ENCODE assay signal across 11 mouse cellular contexts in the genomic region with DNA sequence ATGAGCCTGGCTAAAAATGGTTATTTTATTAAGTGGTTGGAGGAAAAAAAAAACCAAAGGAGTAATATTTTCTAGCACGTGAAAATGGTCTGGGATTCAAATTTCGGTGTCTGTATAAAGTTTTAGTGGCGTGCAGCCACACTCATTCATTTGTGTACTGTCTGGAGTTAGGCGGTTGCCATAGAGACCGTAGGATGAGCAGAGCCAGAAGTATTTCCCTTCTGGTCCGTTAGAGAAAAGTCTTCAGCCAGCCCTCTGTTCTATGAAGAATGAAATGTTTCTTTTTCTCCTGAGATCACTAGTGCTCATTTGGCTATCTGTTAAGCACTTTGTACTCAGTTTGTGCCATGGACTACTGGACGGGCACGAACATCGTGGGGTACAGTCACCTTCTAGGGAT. TPM values are rescaled to one million over a fixed set of nuclear protein-coding genes. Genes with fewer than 3 reads are reported as not detected.
A peak's percentile ranks its signal among the peaks of the same experiment; 100 is the strongest.
DNase-seq lines count a peak whose midpoint lies in the region; ATAC-seq and TF ChIP-seq lines count a peak whose summit lies in the region.
"Had no signal": no experiment of that assay in that cellular context is flagged by ENCODE, and none has a peak within 500 bp of the region (broad histone marks: within the 10 kb centered on the region; RNA-seq: fewer than 3 reads in every experiment).

No protein-coding gene starts in this region.

- DNase-seq in heart, adult 8-10 months (ENCODE audit: low spot score), result peak; percentile 41
- DNase-seq in heart, postnatal 25 days (ENCODE audit: low spot score), result no peak
- peak; percentile 71 for DNase-seq in lung, postnatal 10 days
- DNase-seq in lung, adult 2 months, result no peak
- DNase-seq in heart, postnatal 10 days, result peak; percentile 62 to 65
- no peak for DNase-seq in cerebellum, postnatal 14 days
- DNase-seq in cerebellum, adult 18-20 months, result no peak
- DNase-seq: kidney, adult 18-20 months had no signal

- no peak overlapping the region for H3K4me3 ChIP-seq in lung, adult 2 months (replicated peaks; ENCODE audit: extremely low read depth, low read depth, low read length)
- H3K4me3 ChIP-seq in stomach, embryonic 14.5 days (ENCODE audit: low read depth, low read length), result no peak overlapping the region
- H3K4me3 ChIP-seq: neural tube, embryonic 12.5 days had no signal

- H3K4me1 ChIP-seq in lung, adult 2 months (ENCODE audit: control insufficient read depth, insufficient read depth, low read length), result no peaks in the 10 kb centered on the region
- peaks cover 7% of the 10 kb centered on the region; the same call in 1 of the 2 replicates for H3K4me1 ChIP-seq in stomach, embryonic 14.5 days (ENCODE audit: control insufficient read depth, insufficient read depth, low read length)

- TF ChIP-seq CTCF in lung, adult 2 months (IDR thresholded peaks at IDR 0.05; ENCODE audit: insufficient read depth, low read length), result no peak

- WGBS in lung, adult 2 months, result 47% methylated on average over 9 of the region's 9 CpGs
- 50% methylated on average over 9 of the region's 9 CpGs for WGBS in stomach, embryonic 14.5 days

- intact Hi-C loops in heart, postnatal 25 days (cut with DNase I), result no loop called here
- intact Hi-C loops in heart, postnatal 10 days (cut with DNase I), result no loop called here

- peak overlapping the region; percentile 82 for H3K27ac ChIP-seq in stomach, embryonic 14.5 days (ENCODE audit: low read length)
- H3K27ac ChIP-seq: liver, embryonic 14.5 days; neural tube, embryonic 12.5 days had no signal

- TF ChIP-seq POLR2A in lung, adult 2 months (IDR thresholded peaks at IDR 0.05; ENCODE audit: borderline replicate concordance, extremely low read depth, low read depth, low read length), result no peak

- ATAC-seq in stomach, embryonic 14.5 days (ENCODE audit: insufficient number of reproducible peaks, insufficient read depth, low FRiP score, low read depth), result no peak; the same call in 1 of the 2 replicates

- H3K9me3 ChIP-seq in stomach, embryonic 14.5 days (ENCODE audit: control insufficient read depth, low read depth, low read length), result peaks cover 3% of the 10 kb centered on the region; the same call in 1 of the 2 replicates
- H3K9me3 ChIP-seq: neural tube, embryonic 12.5 days had no signal

- H3K4me2 ChIP-seq in stomach, embryonic 14.5 days (replicated peaks; ENCODE audit: low read depth, low read length), result no peak overlapping the region
- H3K4me2 ChIP-seq: neural tube, embryonic 12.5 days had no signal

- no peaks in the 10 kb centered on the region for H3K27me3 ChIP-seq in stomach, embryonic 14.5 days (ENCODE audit: control insufficient read depth, insufficient read depth, low read length)

- H3K9ac ChIP-seq in stomach, embryonic 14.5 days (replicated peaks; ENCODE audit: low read depth, low read length), result no peak overlapping the region
- H3K9ac ChIP-seq: neural tube, embryonic 12.5 days had no signal

- no peaks in the 10 kb centered on the region for H3K36me3 ChIP-seq in stomach, embryonic 14.5 days (ENCODE audit: control insufficient read depth, insufficient read depth, low read length)
- H3K36me3 ChIP-seq: neural tube, embryonic 12.5 days had no signal

RNA-seq across cellular contexts. Expression of a gene that starts 48.4 kb away (rescaled TPM):
- 100 to 1,000 TPM; 423 to 464 (median 433) TPM for total RNA-seq in heart, adult 8-10 months (2022)
- total RNA-seq in heart, postnatal 25 days (2021), result 100 to 1,000 TPM; 374 to 418 TPM
- polyA plus RNA-seq in lung, adult 2 months (2012; rRNA removed), result 32.3 and 38.4 TPM in 2 replicates
- total RNA-seq in heart, postnatal 10 days (2021), result 100 to 1,000 TPM; 378 to 449 TPM
- polyA plus RNA-seq in stomach, embryonic 14.5 days (2014; fragmentation: Nextera tagmentation; extraction: Ambion mirVana), result 6.5 and 6.7 TPM in 2 replicates

Comparison
In these comparisons a context has a peak if more than half of its experiments do, and no peak if none do; other contexts are left out.
1. DNase-seq: peak in heart, adult 8-10 months (single experiment), lung, postnatal 10 days (single experiment) and heart, postnatal 10 days (2 of 2); none in heart, postnatal 25 days (single experiment), lung, adult 2 months (single experiment), cerebellum, postnatal 14 days (0 of 2) and cerebellum, adult 18-20 months (0 of 2).